Mouse (Mus musculus) hindbrain, embryonic 16.5 days (tissue): ENCODE results near the gene Mcrs1. TPM values are rescaled to one million over a fixed set of nuclear protein-coding genes. Genes with fewer than 3 reads are reported as not detected.

ENCODE experiments used
- ATAC-seq: fragments of 200-750 bp; cut with Nextera tagmentation; 2 replicates; pipeline ENCODE4 v1.8.0; 2017; ENCODE audit warnings: moderate TSS enrichment, moderate library complexity
- H3K27ac ChIP-seq: fragments of 300-500 bp; sonication (generic); 2 replicates; pipeline ENCODE4 v1.5.1; 2014; ENCODE audit warnings: low read depth, mild to moderate bottlenecking, control low read depth, low read length, moderate library complexity
- H3K27me3 ChIP-seq: fragments of 300-500 bp; sonication (generic); replicated peaks from 2 replicates; pipeline ENCODE4 v1.6.1; 2014; ENCODE audit warnings: low read length; ENCODE audit not compliant: control insufficient read depth, insufficient read depth
- H3K36me3 ChIP-seq: fragments of 300-500 bp; sonication (generic); 2 replicates; pipeline ENCODE4 v1.6.1; 2014; ENCODE audit warnings: mild to moderate bottlenecking, low read length, moderate library complexity, mixed read lengths; ENCODE audit not compliant: control insufficient read depth, insufficient read depth
- H3K4me1 ChIP-seq: fragments of 300-500 bp; sonication (generic); 2 replicates; pipeline ENCODE4 v1.6.1; 2014; ENCODE audit warnings: low read depth, low read length; ENCODE audit not compliant: control insufficient read depth, insufficient read depth
- H3K4me2 ChIP-seq: fragments of 300-500 bp; sonication (generic); 2 replicates; pipeline ENCODE4 v1.6.1; 2014; ENCODE audit warnings: mild to moderate bottlenecking, low read length, control low read depth, moderate library complexity
- H3K4me3 ChIP-seq: fragments of 300-500 bp; sonication (generic); 2 replicates; pipeline ENCODE4 v1.5.1; 2014; ENCODE audit warnings: mild to moderate bottlenecking, low read length, control low read depth, moderate library complexity
- H3K9ac ChIP-seq: fragments of 300-500 bp; sonication (generic); 2 replicates; pipeline ENCODE4 v1.6.1; 2014; ENCODE audit warnings: low read depth, mild to moderate bottlenecking, control low read depth, low read length, moderate library complexity
- H3K9me3 ChIP-seq: fragments of 300-500 bp; sonication (generic); 2 replicates; pipeline ENCODE4 v1.6.1; 2014; ENCODE audit warnings: mild to moderate bottlenecking, low read length, moderate library complexity; ENCODE audit not compliant: control insufficient read depth
- WGBS: fragments of 180-500 bp; shearing (Covaris S2); extraction: QIAGEN DNeasy Blood & Tissue Kit; methylation state at CpG from one replicate; pipeline ENCODE4 v1.1.7; 2014; 5-methylcytosine and 5-hydroxymethylcytosine counted together
- polyA plus RNA-seq: library from polyadenylated mRNA; unstranded; fragments of >200 nt; fragmentation: Nextera tagmentation; extraction: Ambion mirVana; gene quantifications from 2 replicates; pipeline ENCODE4 v1.2.1, GENCODE M21; 2015

The Mcrs1 gene
- polyA plus RNA-seq, 1 experiment from 2014 or later = 204 TPM

DNA sequence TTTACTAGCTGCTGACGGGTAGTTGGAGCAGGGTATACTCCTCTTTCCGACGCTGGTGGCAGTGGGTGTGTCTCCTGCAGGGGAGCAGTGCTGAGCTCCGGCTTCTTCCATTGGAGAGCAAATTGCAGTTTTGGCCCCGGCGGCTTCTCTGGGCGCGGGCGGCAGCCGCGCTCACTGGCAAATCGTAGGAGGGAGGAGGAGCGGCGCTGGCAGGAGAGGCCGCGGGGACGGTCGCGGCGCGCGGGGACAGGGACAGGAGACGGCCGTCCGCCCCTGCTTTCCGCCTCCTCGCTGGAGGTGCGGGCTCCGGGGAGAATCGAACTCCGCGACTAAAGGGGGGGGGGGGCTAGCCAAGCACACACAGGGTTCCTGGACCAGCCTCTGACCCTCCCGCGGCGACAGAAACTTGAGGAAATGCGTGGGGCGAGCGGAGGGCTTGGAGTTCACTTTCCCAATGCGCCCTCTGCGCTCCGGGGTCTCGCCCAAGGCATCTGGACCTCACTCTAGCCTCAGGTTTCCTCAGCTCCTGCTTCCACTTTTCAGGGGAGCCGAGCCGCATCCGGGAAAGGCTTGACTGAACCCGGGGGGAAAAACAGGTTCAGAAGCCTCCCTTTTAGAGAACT lies 28.1 kb downstream of the Mcrs1 start:
- H3K4me1 ChIP-seq = peaks cover 23% of the 10 kb centered on the region
- no peak overlapping the region for H3K27ac ChIP-seq
- no peaks in the 10 kb centered on the region for H3K36me3 ChIP-seq
- peaks cover 58% of the 10 kb centered on the region for H3K27me3 ChIP-seq
- H3K4me3 ChIP-seq = peak overlapping the region; percentile 33
- H3K9ac ChIP-seq = peak overlapping the region; percentile 15; the same call in 1 of the 2 replicates
- no peaks in the 10 kb centered on the region for H3K9me3 ChIP-seq
- no peak for ATAC-seq
- H3K4me2 ChIP-seq = peak overlapping the region; percentile 52
- under 1% methylated on average over 33 of the region's 46 CpGs for WGBS

DNA sequence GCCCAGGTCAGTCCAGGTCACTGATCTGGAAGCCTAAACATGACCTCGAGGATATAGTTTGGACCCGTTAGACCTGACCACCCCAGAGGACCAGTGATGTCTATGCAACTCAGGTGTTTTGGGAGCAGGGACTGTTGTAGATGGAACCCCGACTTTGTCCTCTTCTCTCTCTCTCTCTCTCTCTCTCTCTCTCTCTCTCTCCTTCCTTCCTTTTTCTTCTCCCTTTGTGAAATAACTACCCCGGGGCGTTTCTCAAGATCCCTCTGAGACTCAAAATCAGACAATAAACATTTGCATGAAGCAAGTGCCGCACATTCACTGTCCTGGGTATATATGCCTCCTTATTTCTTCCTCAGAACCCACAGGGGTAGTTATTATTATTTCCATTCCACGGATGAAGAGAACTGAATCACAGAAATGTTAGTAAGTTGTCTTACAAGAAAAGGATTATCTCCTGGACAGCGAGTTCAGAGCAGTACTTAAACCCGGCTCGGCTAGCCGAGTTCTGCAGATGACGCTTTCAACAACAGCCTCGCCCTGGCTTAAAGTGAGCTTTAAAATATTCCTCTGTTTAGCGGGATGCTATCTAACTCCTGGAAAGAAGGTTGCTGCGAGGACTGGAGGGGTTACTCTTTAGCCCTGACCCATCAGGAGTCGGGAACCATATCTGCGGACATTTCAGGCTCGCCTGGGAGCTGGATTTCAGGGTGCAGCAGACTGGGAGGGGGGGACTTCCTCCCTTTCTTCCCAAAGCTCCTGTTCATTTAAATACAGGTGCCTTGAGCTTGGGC lies 28.8 kb downstream of the Mcrs1 start:
- no peaks in the 10 kb centered on the region for H3K36me3 ChIP-seq
- H3K9me3 ChIP-seq = no peaks in the 10 kb centered on the region
- peak overlapping the region; percentile 33 for H3K4me3 ChIP-seq
- H3K4me2 ChIP-seq = peak overlapping the region; percentile 52
- H3K9ac ChIP-seq = no peak overlapping the region
- peaks cover 51% of the 10 kb centered on the region for H3K27me3 ChIP-seq
- ATAC-seq = no peak
- no peak overlapping the region for H3K27ac ChIP-seq
- peaks cover 23% of the 10 kb centered on the region for H3K4me1 ChIP-seq
- WGBS = 3% methylated on average over 18 of the region's 18 CpGs

DNA sequence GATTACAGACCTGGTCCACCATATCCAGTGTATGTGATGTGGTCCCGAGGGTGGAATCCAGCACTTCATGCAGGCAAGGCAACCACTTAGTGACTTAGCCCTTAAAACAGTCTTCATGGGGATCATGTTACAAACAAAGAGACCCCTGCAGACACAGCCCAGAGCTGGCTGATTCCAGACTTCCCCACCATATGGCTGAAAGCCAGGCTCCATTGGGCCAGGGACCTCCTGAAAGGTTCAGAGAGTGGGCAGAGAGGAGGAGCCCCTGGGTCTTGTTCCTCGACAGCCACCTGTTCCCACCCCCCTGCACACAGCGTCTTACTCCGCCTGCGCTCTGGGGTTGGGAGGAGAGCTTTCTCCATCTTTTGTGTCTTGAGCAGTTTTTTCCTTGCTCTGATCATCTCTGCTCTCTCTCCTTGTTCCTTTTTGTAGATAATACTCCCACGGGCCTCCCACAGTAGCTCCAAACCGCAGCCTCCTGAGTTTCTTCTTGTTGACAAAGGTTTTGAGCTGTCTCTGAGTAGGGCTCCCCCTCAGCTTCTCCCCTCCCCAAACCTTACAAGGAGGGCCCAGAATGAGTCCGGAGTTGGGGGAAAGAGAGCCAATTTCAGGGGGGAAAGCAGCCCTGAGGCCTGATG lies 30.3 kb downstream of the Mcrs1 start:
- ATAC-seq = no peak
- WGBS = 8% methylated on average over 8 of the region's 8 CpGs
- Histone ChIP-seq H3K9ac (no peak overlapping the region), H3K4me1 (peaks cover 23% of the 10 kb centered on the region), H3K27me3 (peaks cover 35% of the 10 kb centered on the region), H3K27ac (no peak overlapping the region), H3K9me3 (no peaks in the 10 kb centered on the region), H3K4me3 (no peak overlapping the region), H3K4me2 (no peak overlapping the region), H3K36me3 (no peaks in the 10 kb centered on the region)

DNA sequence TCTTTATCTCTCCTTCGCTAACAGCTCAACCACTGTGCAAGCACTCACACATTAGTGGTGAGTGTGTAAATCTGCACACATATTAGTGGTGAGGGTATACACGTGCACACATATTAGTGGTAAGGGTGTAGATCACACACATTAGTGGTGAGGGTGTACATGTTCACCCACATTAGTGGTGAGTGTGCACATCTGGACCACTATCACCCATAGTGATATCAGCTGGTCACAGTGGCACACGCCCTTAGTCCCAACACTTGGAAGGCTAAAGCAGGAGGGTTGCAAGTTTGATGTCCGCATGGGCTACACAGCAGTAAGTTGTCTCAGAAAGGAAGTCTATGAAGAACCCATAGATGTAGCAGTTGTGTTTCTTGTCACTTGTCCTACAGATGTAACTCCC lies 34.1 kb downstream of the Mcrs1 start:
- WGBS = 93% methylated on average over 4 of the region's 4 CpGs
- no peak overlapping the region for H3K4me3 ChIP-seq
- H3K9me3 ChIP-seq = no peaks in the 10 kb centered on the region
- H3K4me1 ChIP-seq = no peaks in the 10 kb centered on the region
- peaks cover 12% of the 10 kb centered on the region for H3K27me3 ChIP-seq
- no peak overlapping the region for H3K4me2 ChIP-seq
- H3K27ac ChIP-seq = no peak overlapping the region
- peaks cover 4% of the 10 kb centered on the region; the same call in 1 of the 2 replicates for H3K36me3 ChIP-seq
- ATAC-seq = no peak
- H3K9ac ChIP-seq = no peak overlapping the region

DNA sequence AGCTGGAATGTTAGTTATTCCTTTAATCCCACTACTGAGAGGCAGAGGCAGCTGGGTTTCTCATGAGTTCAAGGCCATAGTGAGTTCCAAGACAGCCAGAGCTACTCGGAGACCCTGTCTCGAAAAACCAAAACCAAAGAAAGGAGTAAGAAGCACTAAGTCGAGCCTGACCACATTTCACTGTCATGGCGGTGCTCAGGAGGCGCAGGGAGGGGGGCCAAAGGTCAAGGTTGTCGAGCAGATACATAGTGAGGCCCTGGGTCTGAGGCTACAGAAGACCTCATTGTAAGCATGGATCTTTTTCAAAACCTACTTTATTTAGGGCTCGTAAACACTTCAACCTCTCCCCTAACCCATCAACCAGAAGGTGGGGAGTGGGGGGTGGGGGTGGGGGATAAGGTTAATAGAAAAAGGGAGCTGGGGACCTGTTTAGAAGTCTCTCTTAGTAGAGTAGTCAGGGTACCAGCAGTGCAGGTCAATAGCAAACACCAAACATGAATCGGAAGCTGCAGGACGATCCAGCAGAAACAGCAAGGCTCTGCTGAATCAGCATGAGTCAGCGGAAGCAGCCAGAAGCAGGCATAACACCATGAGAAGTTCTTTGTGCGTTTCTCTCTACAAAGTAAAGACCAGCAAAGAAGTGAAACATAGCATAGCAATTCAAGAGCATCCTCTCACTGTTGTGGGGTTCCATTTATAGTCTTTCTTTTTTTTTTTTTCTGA lies 35.9 kb downstream of the Mcrs1 start:
- Histone ChIP-seq H3K4me3 (no peak overlapping the region), H3K27me3 (peaks cover 2% of the 10 kb centered on the region; the same call in 1 of the 2 replicates), H3K27ac (no peak overlapping the region), H3K4me2 (no peak overlapping the region), H3K4me1 (no peaks in the 10 kb centered on the region), H3K36me3 (peaks cover 10% of the 10 kb centered on the region), H3K9me3 (no peaks in the 10 kb centered on the region), H3K9ac (no peak overlapping the region)
- 86% methylated on average over 11 of the region's 11 CpGs for WGBS
- no peak for ATAC-seq

DNA sequence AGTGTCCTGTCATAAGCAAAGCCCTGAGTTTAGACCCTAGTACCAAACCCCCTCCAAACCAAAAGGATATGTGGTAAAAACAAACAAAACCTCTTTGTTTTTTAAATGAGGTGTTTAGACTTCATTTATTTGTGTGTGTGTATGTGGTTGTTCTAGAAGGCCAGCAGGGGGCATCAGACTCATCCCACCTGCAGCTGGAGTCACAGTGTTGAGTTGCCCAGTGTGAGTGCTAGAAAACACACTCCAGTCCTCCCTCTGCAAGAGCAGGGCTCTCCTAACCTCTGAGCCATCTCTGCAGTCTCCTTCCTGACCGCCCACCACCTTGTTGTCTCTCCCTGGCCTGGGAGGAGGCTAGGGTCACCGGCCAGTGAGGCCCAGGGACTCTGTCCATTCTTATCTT lies 36.8 kb downstream of the Mcrs1 start:
- 80% methylated on average over 2 of the region's 2 CpGs for WGBS
- H3K27ac ChIP-seq = no peak overlapping the region
- no peaks in the 10 kb centered on the region; the same call in 1 of the 2 replicates for H3K27me3 ChIP-seq
- no peak overlapping the region for H3K4me3 ChIP-seq
- no peak overlapping the region for H3K4me2 ChIP-seq
- no peak for ATAC-seq
- H3K36me3 ChIP-seq = peaks cover 11% of the 10 kb centered on the region
- no peaks in the 10 kb centered on the region for H3K4me1 ChIP-seq
- H3K9me3 ChIP-seq = no peaks in the 10 kb centered on the region
- no peak overlapping the region for H3K9ac ChIP-seq

DNA sequence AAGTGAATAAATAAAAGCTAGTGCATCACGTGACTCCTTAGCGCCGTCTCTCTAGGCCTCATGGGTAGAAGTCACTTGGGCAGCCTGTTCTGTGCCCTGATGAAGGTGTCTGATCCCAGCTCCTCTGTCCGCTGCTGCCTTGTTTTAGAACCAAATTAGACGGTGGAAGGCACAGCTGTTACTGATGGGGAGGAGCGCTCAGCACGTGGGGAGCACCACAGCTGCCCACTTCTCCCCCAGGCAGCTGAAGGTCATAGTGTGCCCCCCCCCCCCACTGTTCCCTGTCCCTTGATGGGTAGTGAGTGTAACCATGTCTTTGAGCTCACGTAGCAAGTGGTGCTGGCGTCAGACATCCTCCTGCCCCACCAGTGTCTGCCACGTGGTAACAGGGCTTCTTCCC lies 38.6 kb downstream of the Mcrs1 start:
- Histone ChIP-seq H3K36me3 (peaks cover 19% of the 10 kb centered on the region), H3K9me3 (no peaks in the 10 kb centered on the region), H3K27me3 (no peaks in the 10 kb centered on the region), H3K4me2 (no peak overlapping the region), H3K4me3 (no peak overlapping the region), H3K4me1 (no peaks in the 10 kb centered on the region), H3K27ac (no peak overlapping the region), H3K9ac (no peak overlapping the region)
- WGBS = 88% methylated on average over 10 of the region's 10 CpGs
- no peak for ATAC-seq

DNA sequence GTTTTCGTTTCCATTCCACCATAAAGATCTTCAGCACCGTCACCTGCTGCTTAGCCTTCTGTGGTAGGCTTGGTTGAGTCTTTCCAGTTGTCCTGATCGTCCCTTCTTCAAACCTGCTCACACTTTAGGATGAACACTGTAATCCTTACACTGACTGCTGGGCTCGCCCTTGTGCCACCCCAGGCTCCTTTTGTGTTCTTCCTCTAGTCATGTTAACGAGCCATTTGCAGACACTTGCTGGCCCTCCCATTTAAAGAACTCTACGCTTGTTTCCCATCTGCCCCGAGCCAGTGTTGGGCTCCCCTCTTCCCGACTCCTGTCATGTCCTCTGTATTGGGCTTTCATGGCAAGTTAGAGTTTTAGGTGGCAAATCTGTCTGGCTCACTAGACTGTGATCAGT lies 45.8 kb downstream of the Mcrs1 start:
- Histone ChIP-seq H3K36me3 (peaks cover 9% of the 10 kb centered on the region), H3K27ac (no peak overlapping the region), H3K4me3 (no peak overlapping the region), H3K9ac (no peak overlapping the region), H3K4me2 (no peak overlapping the region), H3K9me3 (no peaks in the 10 kb centered on the region), H3K27me3 (no peaks in the 10 kb centered on the region), H3K4me1 (no peaks in the 10 kb centered on the region)
- ATAC-seq = no peak
- WGBS = 73% methylated on average over 8 of the region's 8 CpGs

DNA sequence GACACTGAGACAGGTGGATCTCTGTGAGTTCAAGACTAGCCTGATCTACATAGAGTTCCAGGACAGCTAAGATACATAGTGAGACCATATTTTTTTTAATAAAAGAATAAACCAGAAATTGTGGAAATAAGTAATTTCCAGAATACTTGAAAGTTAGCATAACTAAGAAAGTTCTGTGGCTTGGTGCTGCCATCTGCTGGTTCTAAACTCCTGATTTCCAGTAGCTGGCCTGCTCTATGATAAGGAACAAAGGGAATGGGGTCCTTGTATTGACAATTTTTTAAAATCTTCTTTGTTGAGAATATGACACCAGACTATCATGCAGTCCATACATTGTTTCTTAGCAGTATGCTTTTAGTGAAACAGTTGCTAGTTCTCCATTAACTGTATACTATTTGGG lies 53.0 kb downstream of the Mcrs1 start:
- 0 out of 2 replicates have a peak, but pooled peaks cover 5% of the 10 kb centered on the region for H3K36me3 ChIP-seq
- H3K27ac ChIP-seq = no peak overlapping the region
- no peak for ATAC-seq

More for the DNA sequence above, 53.0 kb downstream of the Mcrs1 start:
- H3K9ac ChIP-seq = no peak overlapping the region
- H3K9me3 ChIP-seq = no peaks in the 10 kb centered on the region
- H3K27me3 ChIP-seq = no peaks in the 10 kb centered on the region
- no peaks in the 10 kb centered on the region for H3K4me1 ChIP-seq
- H3K4me3 ChIP-seq = no peak overlapping the region
- no peak overlapping the region for H3K4me2 ChIP-seq
